Mouse (Mus musculus) liver, embryonic 13.5 days (tissue): ENCODE data around the gene Celsr3. TPM values are rescaled to one million over a fixed set of nuclear protein-coding genes. Genes with fewer than 3 reads are reported as not detected.

Source experiments
- ATAC-seq: fragments of 200-750 bp; cut with Nextera tagmentation; 2 replicates; pipeline ENCODE4 v1.8.0; 2017; ENCODE audit warnings: low read depth, mild to moderate bottlenecking, moderate number of reproducible peaks, moderate library complexity
- DNase-seq: peaks from one replicate; pipeline ENCODE4 v3.0.0; 2022
- H3K27ac ChIP-seq: fragments of 300-500 bp; sonication (generic); 2 replicates; pipeline ENCODE4 v1.5.1; 2015; ENCODE audit warnings: moderate library complexity, mild to moderate bottlenecking, inconsistent platforms
- H3K27me3 ChIP-seq: fragments of 300-500 bp; sonication (generic); 2 replicates; pipeline ENCODE4 v1.6.1; 2015; ENCODE audit warnings: mild to moderate bottlenecking, inconsistent platforms
- H3K36me3 ChIP-seq: fragments of 300-500 bp; sonication (generic); 2 replicates; pipeline ENCODE4 v1.6.1; 2015; ENCODE audit warnings: mild to moderate bottlenecking, inconsistent platforms
- H3K4me1 ChIP-seq: fragments of 300-500 bp; sonication (generic); replicated peaks from 2 replicates; pipeline ENCODE4 v1.6.1; 2015; ENCODE audit warnings: inconsistent platforms
- H3K4me2 ChIP-seq: fragments of 300-500 bp; sonication (generic); 2 replicates; pipeline ENCODE4 v1.6.1; 2015; ENCODE audit warnings: inconsistent platforms, mild to moderate bottlenecking, moderate library complexity
- H3K4me3 ChIP-seq: fragments of 300-500 bp; sonication (generic); replicated peaks from 2 replicates; pipeline ENCODE4 v1.5.1; 2015; ENCODE audit warnings: mild to moderate bottlenecking, inconsistent platforms
- H3K9ac ChIP-seq: fragments of 300-500 bp; sonication (generic); 2 replicates; pipeline ENCODE4 v1.6.1; 2015; ENCODE audit warnings: mild to moderate bottlenecking, inconsistent platforms
- H3K9me3 ChIP-seq: fragments of 300-500 bp; sonication (generic); replicated peaks from 2 replicates; pipeline ENCODE4 v1.6.1; 2016; ENCODE audit warnings: inconsistent platforms
- WGBS: fragments of 180-500 bp; shearing (Covaris S2); methylation state at CpG from one replicate; pipeline ENCODE4 v1.1.7; 2015; ENCODE audit not compliant: insufficient replicate concordance; 5-methylcytosine and 5-hydroxymethylcytosine counted together
- microRNA-seq: library from miRNA; unstranded; fragments of <30 nt; microRNA quantifications from one replicate; pipeline ENCODE4, GENCODE M21; 2016
- polyA plus RNA-seq: library from polyadenylated mRNA; unstranded; fragments of >200 nt; fragmentation: Nextera tagmentation; extraction: Ambion mirVana; gene quantifications from 2 replicates; pipeline ENCODE4 v1.2.1, GENCODE M21; 2015

Gene Celsr3
- polyA plus RNA-seq, 1 experiment from 2014 or later = 0.03 TPM

- DNase-seq (peak; percentile 79), ATAC-seq (peak; percentile 81)
- Histone ChIP-seq H3K4me1 (peaks cover 37% of the 10 kb centered on the region), H3K9ac (peak overlapping the region; percentile 82), H3K27ac (peak overlapping the region; percentile 88), H3K4me2 (peak overlapping the region; percentile 99), H3K4me3 (peak overlapping the region; percentile 74), H3K36me3 (0 out of 2 replicates have a peak, but pooled peaks cover 10% of the 10 kb centered on the region), H3K27me3 (peaks cover 4% of the 10 kb centered on the region; the same call in 1 of the 2 replicates), H3K9me3 (no peaks in the 10 kb centered on the region)
- WGBS = under 1% methylated on average over 28 of the region's 28 CpGs
These were observed 28.1 kb downstream of the Celsr3 start for GRCm38 (mm10) chr9:108854241-108854696.

GRCm38 (mm10) chr9:108855335-108855734, 29.2 kb downstream of the Celsr3 start:
- WGBS = 60% methylated on average over 5 of the region's 5 CpGs
- Histone ChIP-seq H3K4me2 (peak overlapping the region; percentile 99), H3K9me3 (no peaks in the 10 kb centered on the region), H3K4me1 (peaks cover 37% of the 10 kb centered on the region), H3K27me3 (no peaks in the 10 kb centered on the region), H3K27ac (peak overlapping the region; percentile 53), H3K9ac (no peak overlapping the region), H3K4me3 (0 out of 2 replicates have a peak overlapping the region, but pooled peaks have one; percentile 74), H3K36me3 (0 out of 2 replicates have a peak, but pooled peaks cover 12% of the 10 kb centered on the region)
- ATAC-seq (no peak), DNase-seq (no peak)

GRCm38 (mm10) chr9:108858792-108859527, 32.8 kb downstream of the Celsr3 start:
- Histone ChIP-seq H3K27me3 (no peaks in the 10 kb centered on the region), H3K9ac (no peak overlapping the region), H3K4me1 (peaks cover 24% of the 10 kb centered on the region), H3K27ac (no peak overlapping the region), H3K4me3 (no peak overlapping the region), H3K9me3 (no peaks in the 10 kb centered on the region), H3K4me2 (no peak overlapping the region), H3K36me3 (peaks cover 17% of the 10 kb centered on the region; the same call in 1 of the 2 replicates)
- 68% methylated on average over 8 of the region's 8 CpGs for WGBS
- ATAC-seq (no peak), DNase-seq (no peak)

Small RNA genes within 50 kb of the gene (microRNA-seq; reads per million reads assigned to microRNA genes)
- not detected for gene Gm23156

Other genes with a start within 250 kb of the Celsr3 start
- gene Wdr6, start 247.6 kb upstream of the Celsr3 start, polyA plus RNA-seq = 16.4 and 18.3 TPM in 2 replicates
- 0.61 and 0.70 TPM in 2 replicates for gene P4htm, start 228.7 kb upstream of the Celsr3 start, polyA plus RNA-seq
- 28.6 and 35.1 TPM in 2 replicates for gene Arih2, start 176.9 kb upstream of the Celsr3 start, polyA plus RNA-seq
- gene Slc25a20, start 164.2 kb upstream of the Celsr3 start, polyA plus RNA-seq = 25.6 and 26.5 TPM in 2 replicates
- 9.5 and 10.6 TPM in 2 replicates for gene Prkar2a, start 137.0 kb upstream of the Celsr3 start, polyA plus RNA-seq
- gene Ip6k2, start 42.5 kb upstream of the Celsr3 start, polyA plus RNA-seq = 11.5 and 11.6 TPM in 2 replicates
- 3.9 and 5.9 TPM in 2 replicates for gene Nckipsd, start 18.0 kb upstream of the Celsr3 start, polyA plus RNA-seq
- 6.7 and 8.6 TPM in 2 replicates for gene Slc26a6, start 27.0 kb downstream of the Celsr3 start, polyA plus RNA-seq
- not detected in 2 replicates for gene Tmem89, start 88.3 kb downstream of the Celsr3 start, polyA plus RNA-seq
- gene Uqcrc1, start 110.3 kb downstream of the Celsr3 start, polyA plus RNA-seq = 354 and 355 TPM in 2 replicates
- gene Col7a1, start 127.3 kb downstream of the Celsr3 start, polyA plus RNA-seq = 0.28 and 0.38 TPM in 2 replicates
- not detected in 2 replicates for gene Ucn2, start 159.7 kb downstream of the Celsr3 start, polyA plus RNA-seq
- gene Pfkfb4, start 165.5 kb downstream of the Celsr3 start, polyA plus RNA-seq = 2.3 and 2.5 TPM in 2 replicates
- 20.0 and 21.8 TPM in 2 replicates for gene Shisa5, start 212.2 kb downstream of the Celsr3 start, polyA plus RNA-seq
- 7.4 and 8.9 TPM in 2 replicates for gene Trex1, start 233.4 kb downstream of the Celsr3 start, polyA plus RNA-seq
- gene Atrip, start 247.8 kb downstream of the Celsr3 start, polyA plus RNA-seq = 12.6 and 12.7 TPM in 2 replicates